Mouse (Mus musculus) midbrain, postnatal 0 days (tissue): ENCODE measurements around the gene Daam2. TPM values are rescaled to one million over a fixed set of nuclear protein-coding genes. Genes with fewer than 3 reads are reported as not detected.

ENCODE experiments used
- ATAC-seq: fragments of 200-750 bp; cut with Nextera tagmentation; 2 replicates; pipeline ENCODE4 v1.8.0; 2017; ENCODE audit warnings: moderate number of reproducible peaks, mild to moderate bottlenecking, moderate TSS enrichment, moderate library complexity; ENCODE audit not compliant: low FRiP score
- DNase-seq: peaks from one replicate; pipeline ENCODE4 v3.0.0-alpha.2; 2015; ENCODE audit warnings: low spot score
- H3K27ac ChIP-seq: fragments of 300-500 bp; sonication (generic); 2 replicates; pipeline ENCODE4 v1.5.1; 2014; ENCODE audit warnings: low read depth, mild to moderate bottlenecking, low read length, mixed read lengths
- H3K27me3 ChIP-seq: fragments of 300-500 bp; sonication (generic); 2 replicates; pipeline ENCODE4 v1.6.1; 2014; ENCODE audit warnings: low read length, control low read depth, mixed read lengths; ENCODE audit not compliant: insufficient read depth
- H3K36me3 ChIP-seq: fragments of 300-500 bp; sonication (generic); 2 replicates; pipeline ENCODE4 v1.6.1; 2014; ENCODE audit warnings: low read length, control low read depth, mixed read lengths; ENCODE audit not compliant: insufficient read depth
- H3K4me1 ChIP-seq: fragments of 300-500 bp; sonication (generic); 2 replicates; pipeline ENCODE4 v1.6.1; 2014; ENCODE audit warnings: mild to moderate bottlenecking, control low read depth, antibody characterized with exemption, low read length, mixed read lengths; ENCODE audit not compliant: insufficient read depth
- H3K4me2 ChIP-seq: fragments of 300-500 bp; sonication (generic); 2 replicates; pipeline ENCODE4 v1.6.1; 2014; ENCODE audit warnings: low read depth, mild to moderate bottlenecking, low read length, mixed read lengths; ENCODE audit not compliant: poor library complexity, severe bottlenecking
- H3K4me3 ChIP-seq: fragments of 300-500 bp; sonication (generic); 2 replicates; pipeline ENCODE4 v1.5.1; 2014; ENCODE audit warnings: low read depth, mild to moderate bottlenecking, low read length, moderate library complexity
- H3K9ac ChIP-seq: fragments of 300-500 bp; sonication (generic); replicated peaks from 2 replicates; pipeline ENCODE4 v1.6.1; 2014; ENCODE audit warnings: mild to moderate bottlenecking, low read length, moderate library complexity, mixed read lengths; ENCODE audit not compliant: poor library complexity, severe bottlenecking
- H3K9me3 ChIP-seq: fragments of 300-500 bp; sonication (generic); 2 replicates; pipeline ENCODE4 v1.6.1; 2016; ENCODE audit warnings: low read length, control low read depth
- CTCF ChIP-seq: IDR thresholded peaks from 2 replicates; pipeline ENCODE4 v1.5.1; 2016; ENCODE audit warnings: antibody characterized with exemption, mild to moderate bottlenecking
- WGBS: fragments of 180-500 bp; shearing (Covaris S2); extraction: QIAGEN DNeasy Blood & Tissue Kit; methylation state at CpG from one replicate; pipeline ENCODE4 v1.1.7; 2014; 5-methylcytosine and 5-hydroxymethylcytosine counted together
- polyA plus RNA-seq: library from polyadenylated mRNA; unstranded; fragments of >200 nt; fragmentation: Nextera tagmentation; extraction: Ambion mirVana; gene quantifications from 2 replicates; pipeline ENCODE4 v1.2.1, GENCODE M21; 2015
- total RNA-seq: library from RNA; depleted of rRNA; stranded (reverse); fragments of >200 nt; gene quantifications from 2 replicates; pipeline ENCODE4 v1.2.3, GENCODE M21; 2014

Gene Daam2
- total and polyA plus RNA-seq, 2 experiments from 2014 or later, result 1.7 to 12.5 TPM

DNA sequence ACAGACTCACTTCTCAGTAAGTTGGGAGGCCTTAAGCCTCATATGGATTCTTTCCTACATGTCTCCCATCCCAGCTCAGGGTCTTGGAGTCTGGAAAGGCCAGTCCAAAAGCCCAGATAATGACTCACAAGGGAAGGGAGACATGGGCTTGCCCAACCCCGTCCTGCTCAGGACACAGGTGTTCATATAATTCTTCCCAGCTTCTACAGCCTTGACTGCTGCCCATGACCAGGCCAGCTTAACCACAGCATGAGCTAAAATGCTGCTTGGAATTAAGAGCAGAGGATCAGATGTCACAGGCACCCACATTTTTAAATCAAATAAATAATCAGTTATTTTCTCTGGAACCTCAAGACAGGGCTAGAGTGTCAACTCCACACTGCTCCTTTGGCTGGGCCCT lies 89.0 kb downstream of the Daam2 start:
- Histone ChIP-seq H3K4me1 (no peaks in the 10 kb centered on the region), H3K4me2 (no peak overlapping the region), H3K27ac (no peak overlapping the region), H3K4me3 (no peak overlapping the region), H3K9me3 (no peaks in the 10 kb centered on the region), H3K9ac (no peak overlapping the region), H3K27me3 (no peaks in the 10 kb centered on the region), H3K36me3 (no peaks in the 10 kb centered on the region)
- ATAC-seq (no peak), DNase-seq (no peak)
- no peak for TF ChIP-seq CTCF
- 88% methylated on average over 1 of the region's 1 CpGs for WGBS

DNA sequence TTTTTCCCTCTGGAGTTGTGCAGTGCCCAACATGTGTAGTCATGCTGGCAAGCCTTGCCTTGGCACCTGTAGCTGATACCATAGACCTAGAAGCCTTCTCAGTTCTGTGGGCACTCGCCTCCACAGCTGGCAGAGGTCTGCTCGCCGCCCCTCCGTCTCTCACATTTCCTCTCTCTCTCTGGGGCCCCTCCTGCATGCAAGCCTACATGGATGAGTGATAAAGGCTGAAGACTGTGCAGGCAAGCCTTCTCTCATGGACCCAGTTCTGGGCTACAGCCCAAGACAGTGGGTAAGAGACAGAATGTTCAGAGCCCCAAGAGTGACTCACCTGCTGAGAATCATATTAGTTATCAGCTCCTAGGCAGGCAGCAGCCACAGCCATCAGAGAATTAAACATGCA lies 90.1 kb downstream of the Daam2 start:
- H3K36me3 ChIP-seq, result no peaks in the 10 kb centered on the region
- WGBS, result 92% methylated on average over 4 of the region's 4 CpGs
- no peak overlapping the region for H3K9ac ChIP-seq
- no peaks in the 10 kb centered on the region for H3K9me3 ChIP-seq
- ATAC-seq, result no peak
- DNase-seq, result no peak
- H3K4me2 ChIP-seq, result no peak overlapping the region
- no peak overlapping the region for H3K4me3 ChIP-seq
- H3K27ac ChIP-seq, result no peak overlapping the region
- H3K4me1 ChIP-seq, result no peaks in the 10 kb centered on the region
- H3K27me3 ChIP-seq, result no peaks in the 10 kb centered on the region
- no peak for TF ChIP-seq CTCF

DNA sequence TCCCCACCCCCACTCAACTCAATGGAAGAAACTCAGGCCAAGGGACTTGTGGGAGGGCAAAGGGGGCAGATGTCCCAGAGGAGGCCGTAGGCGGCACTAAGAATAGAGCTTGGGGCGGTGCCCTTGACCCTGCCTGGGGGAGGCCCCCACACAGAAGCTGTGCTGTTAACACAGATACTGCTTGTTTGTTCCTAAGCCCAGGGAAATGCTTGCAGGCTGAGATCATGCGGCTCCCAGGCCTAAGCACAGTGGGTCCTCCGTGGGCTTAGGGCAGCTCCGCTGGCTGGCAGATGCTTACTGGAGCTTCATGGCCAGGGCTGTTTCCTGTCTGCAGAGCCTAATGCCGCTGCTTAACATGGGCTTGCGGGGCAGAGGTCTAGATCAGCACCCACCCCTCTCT lies 91.5 kb downstream of the Daam2 start:
- H3K4me3 ChIP-seq, result no peak overlapping the region
- no peaks in the 10 kb centered on the region for H3K4me1 ChIP-seq
- H3K36me3 ChIP-seq, result no peaks in the 10 kb centered on the region
- no peak for ATAC-seq
- H3K4me2 ChIP-seq, result no peak overlapping the region
- H3K9me3 ChIP-seq, result no peaks in the 10 kb centered on the region
- no peak overlapping the region for H3K9ac ChIP-seq
- no peak for TF ChIP-seq CTCF
- no peaks in the 10 kb centered on the region for H3K27me3 ChIP-seq
- 58% methylated on average over 8 of the region's 8 CpGs for WGBS
- H3K27ac ChIP-seq, result no peak overlapping the region
- DNase-seq, result no peak

DNA sequence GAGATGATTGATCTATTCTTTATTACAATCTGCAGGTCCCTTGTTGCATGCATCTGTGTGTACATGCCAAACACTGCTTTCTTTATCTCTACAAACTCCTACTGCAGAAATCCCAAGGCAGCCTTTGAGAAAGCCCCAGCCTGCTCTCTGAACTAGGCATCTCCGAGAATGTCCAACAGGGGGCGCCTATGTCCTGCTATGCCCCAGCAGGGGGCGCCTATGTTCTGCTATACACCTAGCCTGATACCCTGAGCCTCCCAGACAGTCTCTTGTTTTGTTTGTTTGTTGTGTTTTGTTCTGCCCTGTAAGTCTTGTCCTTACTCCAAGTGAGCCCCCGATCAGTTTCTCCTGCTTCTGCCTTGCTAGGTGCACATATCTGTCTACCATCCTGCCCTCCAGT lies 95.9 kb downstream of the Daam2 start:
- H3K9ac ChIP-seq, result no peak overlapping the region
- no peaks in the 10 kb centered on the region for H3K27me3 ChIP-seq
- no peak overlapping the region for H3K4me2 ChIP-seq
- no peak overlapping the region for H3K4me3 ChIP-seq
- TF ChIP-seq CTCF, result peak; percentile 87
- H3K27ac ChIP-seq, result no peak overlapping the region
- H3K9me3 ChIP-seq, result no peaks in the 10 kb centered on the region
- H3K36me3 ChIP-seq, result no peaks in the 10 kb centered on the region
- DNase-seq (peak; percentile 67), ATAC-seq (no peak)
- 38% methylated on average over 4 of the region's 4 CpGs for WGBS
- no peaks in the 10 kb centered on the region for H3K4me1 ChIP-seq

DNA sequence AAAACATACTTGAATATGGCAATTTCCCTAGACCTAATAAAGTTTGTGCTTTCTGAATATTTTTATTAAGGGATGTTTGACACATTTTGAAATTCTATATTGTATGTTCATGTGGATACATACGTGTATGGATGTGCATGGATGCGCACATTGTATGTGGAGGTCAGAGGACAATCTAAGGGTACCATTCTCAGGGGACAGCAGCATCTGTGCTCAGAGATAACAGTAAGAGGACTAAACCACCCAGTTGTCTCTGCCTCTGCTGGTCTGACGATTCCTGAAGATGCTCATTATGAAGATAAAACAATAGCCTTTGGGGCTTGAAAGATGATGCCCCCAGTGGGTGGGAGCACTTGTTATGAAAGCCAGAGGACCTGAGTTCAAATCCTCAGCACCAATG lies 99.3 kb downstream of the Daam2 start:
- ATAC-seq (no peak), DNase-seq (no peak)
- Histone ChIP-seq H3K4me3 (no peak overlapping the region), H3K27ac (no peak overlapping the region), H3K36me3 (no peaks in the 10 kb centered on the region), H3K9me3 (no peaks in the 10 kb centered on the region), H3K4me1 (no peaks in the 10 kb centered on the region), H3K4me2 (no peak overlapping the region), H3K9ac (no peak overlapping the region), H3K27me3 (no peaks in the 10 kb centered on the region)
- TF ChIP-seq CTCF, result no peak
- 75% methylated on average over 3 of the region's 3 CpGs for WGBS

DNA sequence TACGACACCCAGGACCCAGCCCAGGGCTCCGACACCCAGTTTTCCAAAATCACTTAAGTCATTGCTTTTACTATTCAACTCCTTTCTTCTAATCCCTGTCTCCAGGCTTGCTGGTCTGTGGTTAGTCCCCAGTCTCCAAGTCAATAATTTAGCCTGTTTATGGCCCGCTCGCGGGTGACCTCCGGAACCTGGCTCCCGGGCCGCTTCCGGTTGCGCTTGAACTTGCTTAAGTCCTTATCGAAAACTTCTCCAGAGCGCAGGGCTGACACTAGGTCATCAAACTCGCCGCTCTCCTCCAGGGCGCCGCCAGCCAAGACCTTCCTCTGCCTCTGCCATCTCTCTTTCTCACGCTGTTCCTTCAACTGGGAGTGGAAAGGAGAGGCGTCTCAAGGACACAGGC lies 105.8 kb downstream of the Daam2 start:
- H3K4me2 ChIP-seq, result no peak overlapping the region
- no peak overlapping the region for H3K27ac ChIP-seq
- 94% methylated on average over 18 of the region's 18 CpGs for WGBS
- no peak for TF ChIP-seq CTCF
- no peak for ATAC-seq
- peaks cover 12% of the 10 kb centered on the region for H3K36me3 ChIP-seq
- H3K9me3 ChIP-seq, result no peaks in the 10 kb centered on the region
- H3K27me3 ChIP-seq, result no peaks in the 10 kb centered on the region
- no peak overlapping the region for H3K4me3 ChIP-seq
- no peaks in the 10 kb centered on the region for H3K4me1 ChIP-seq
- no peak for DNase-seq
- H3K9ac ChIP-seq, result no peak overlapping the region
